Mouse (Mus musculus): ENCODE measurements around the gene Arid1b.

GRCm38 (mm10) chr17:5258978-5259377, 264.8 kb downstream of the Arid1b start:
- TF ChIP-seq CTCF (IDR thresholded peaks at IDR 0.05; ENCODE audit: borderline replicate concordance, extremely low read depth, insufficient read depth, insufficient read length) (no peak), POLR2A (IDR thresholded peaks at IDR 0.05; ENCODE audit: borderline replicate concordance, extremely low read depth, insufficient read depth, insufficient read length, poor library complexity, severe bottlenecking) (no peak)
